Mouse (Mus musculus) cerebellum, postnatal 4 days (tissue): ENCODE data around the gene Glis1.

ENCODE experiments used
- DNase-seq, 2 experiments: peaks; one replicate each; pipeline ENCODE4 v3.0.0; 2022; ENCODE audit warnings: low spot score in 2 of 2, mixed read lengths in 1 of 2

Gene Glis1

DNA sequence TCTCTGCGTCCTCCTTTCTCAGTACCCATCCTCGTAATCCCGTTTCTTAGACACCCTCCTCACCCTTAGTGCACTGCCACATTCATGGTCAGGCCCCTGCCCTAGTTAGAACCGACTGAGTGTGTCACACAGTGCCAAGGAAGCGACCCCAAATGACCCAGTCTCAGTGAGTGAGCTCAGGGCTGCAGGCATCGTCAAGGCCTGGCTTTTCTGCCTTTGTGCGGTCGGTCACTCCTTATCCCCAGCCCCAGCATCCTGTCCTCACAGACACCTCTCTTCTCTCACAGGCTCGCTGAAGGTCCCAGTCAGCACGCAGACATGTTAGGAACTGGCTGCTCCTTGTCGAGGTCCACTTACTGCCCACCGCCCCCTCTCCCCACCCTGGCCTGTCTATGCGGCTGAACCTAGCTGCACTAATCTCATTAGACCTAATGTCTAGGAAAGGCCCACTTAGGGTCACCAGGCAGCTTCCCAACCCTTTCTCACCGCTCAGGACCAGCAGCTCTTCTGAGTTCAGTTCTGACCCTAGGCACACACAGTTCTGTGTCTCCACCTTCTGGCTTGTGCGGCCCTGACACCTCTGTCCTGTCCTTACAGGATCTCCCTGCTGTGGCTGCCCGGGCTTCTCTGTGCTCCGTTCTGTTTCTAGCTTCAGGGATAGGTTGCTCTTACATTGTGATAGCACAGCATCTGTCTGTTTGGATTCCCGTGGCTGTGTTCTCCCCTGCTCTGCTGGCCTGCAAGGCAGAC is 18.1 kb downstream of the Glis1 start:
- DNase-seq = no peak

GRCm38 (mm10) chr4:107453141-107453984 is 19.0 kb downstream of the Glis1 start:
- DNase-seq = peak; percentile 96 to 97

DNA sequence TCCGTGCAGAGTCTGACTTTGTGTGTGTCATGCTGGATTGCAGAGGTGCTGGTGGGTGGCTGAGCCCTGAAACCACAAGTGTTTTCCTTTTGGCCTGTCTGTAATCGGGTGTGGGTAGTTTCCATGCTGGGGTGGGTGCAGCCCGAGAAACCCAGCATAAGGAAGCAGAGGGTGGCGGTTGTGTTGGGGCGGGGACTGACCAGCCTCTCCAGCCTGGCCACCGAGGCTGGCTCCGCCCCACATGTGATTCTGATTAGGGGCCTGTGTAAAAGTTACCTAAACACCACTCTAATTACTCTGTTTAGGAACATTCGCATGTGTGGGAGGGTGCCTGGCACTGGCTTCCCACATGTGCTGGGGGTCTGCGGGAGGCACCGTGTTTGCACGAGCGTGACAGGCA is 23.2 kb downstream of the Glis1 start:
- no peak for DNase-seq

GRCm38 (mm10) chr4:107458907-107459306 is 24.5 kb downstream of the Glis1 start:
- no peak for DNase-seq

- DNase-seq = no peak
Measured at GRCm38 (mm10) chr4:107459461-107459860, 25.1 kb downstream of the Glis1 start.

- no peak for DNase-seq
Measured at GRCm38 (mm10) chr4:107460468-107460867, 26.1 kb downstream of the Glis1 start.

DNA sequence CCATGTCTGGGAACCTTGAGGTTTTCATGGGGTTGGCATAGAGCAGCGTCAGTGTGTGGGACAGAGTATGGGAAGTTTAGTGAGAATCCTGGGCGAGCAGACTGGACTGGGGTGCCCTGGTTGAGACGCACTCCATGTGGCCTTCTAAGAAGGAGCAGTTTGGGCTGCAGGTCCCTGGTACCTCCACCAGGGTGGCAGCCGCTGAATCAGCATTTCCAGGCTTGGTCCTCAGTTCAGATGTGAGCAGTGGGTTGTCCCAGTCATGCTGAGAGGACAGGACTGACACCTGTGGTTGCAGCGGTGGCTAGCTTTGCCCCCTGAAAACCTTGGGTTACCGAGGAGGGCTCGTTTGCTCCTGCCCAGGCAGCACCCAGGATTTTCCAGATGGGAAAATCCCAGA is 33.4 kb downstream of the Glis1 start:
- no peak for DNase-seq

DNA sequence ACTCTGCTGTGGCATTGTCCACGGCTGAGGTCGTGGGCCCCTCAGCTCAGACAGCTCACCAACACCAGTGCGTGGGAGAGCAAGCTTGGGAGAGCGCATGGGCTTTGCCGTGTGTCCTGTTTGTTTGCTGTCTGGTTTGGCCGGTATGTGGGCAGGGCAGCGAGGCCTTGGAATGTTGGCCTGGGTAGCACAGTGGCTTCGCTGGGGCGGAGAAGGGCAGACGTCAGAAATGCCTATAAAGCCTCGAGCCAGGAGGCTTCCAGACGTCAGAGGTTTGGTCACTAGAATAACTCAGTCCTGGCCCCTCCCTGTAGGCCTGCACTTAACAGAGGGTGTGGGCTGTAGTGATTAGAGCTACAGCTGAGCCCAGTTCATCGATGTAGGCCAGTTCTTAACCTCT is 33.9 kb downstream of the Glis1 start:
- no peak for DNase-seq

- no peak for DNase-seq
Measured at GRCm38 (mm10) chr4:107468768-107469167, 34.4 kb downstream of the Glis1 start.

DNA sequence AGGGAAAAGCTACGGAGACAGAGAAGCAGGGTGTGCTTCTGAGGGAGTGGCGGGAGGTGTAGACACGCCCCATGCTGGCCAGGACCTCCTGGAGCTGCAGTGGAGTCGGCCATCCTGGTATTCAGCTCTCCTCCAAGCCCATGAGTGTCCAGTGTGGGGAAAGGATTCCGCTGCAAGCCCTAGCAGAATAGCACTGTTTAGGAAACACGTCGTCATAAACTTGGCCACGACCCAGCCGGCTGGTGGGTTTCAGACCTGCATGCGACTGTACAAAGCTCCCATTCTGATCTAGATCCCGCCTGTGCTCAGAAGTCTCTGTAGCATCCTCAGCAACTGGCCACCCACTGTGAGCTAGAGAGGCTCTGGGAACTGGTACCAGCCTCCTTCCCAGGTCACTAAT is 41.9 kb downstream of the Glis1 start:
- no peak for DNase-seq

DNA sequence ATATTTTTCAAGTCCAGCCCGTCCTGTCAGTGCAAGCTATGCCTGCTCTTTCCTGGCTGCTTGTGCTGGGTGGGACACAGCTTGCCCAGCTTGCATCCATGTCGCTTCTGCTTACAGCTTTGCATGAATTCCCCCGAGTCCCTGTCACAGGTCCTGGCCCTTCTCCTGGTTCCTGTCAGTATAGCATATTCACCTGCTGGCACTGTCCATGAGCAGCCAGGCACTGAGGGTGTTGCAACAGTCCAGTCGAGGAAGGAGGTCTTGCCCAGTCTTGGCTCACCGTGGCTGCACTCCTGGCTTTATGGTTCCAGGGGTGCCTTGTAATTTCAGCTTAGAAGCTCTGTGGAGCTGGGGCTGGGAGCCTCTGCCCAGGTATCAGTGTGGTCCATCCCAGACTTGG is 44.6 kb downstream of the Glis1 start:
- DNase-seq = no peak

DNA sequence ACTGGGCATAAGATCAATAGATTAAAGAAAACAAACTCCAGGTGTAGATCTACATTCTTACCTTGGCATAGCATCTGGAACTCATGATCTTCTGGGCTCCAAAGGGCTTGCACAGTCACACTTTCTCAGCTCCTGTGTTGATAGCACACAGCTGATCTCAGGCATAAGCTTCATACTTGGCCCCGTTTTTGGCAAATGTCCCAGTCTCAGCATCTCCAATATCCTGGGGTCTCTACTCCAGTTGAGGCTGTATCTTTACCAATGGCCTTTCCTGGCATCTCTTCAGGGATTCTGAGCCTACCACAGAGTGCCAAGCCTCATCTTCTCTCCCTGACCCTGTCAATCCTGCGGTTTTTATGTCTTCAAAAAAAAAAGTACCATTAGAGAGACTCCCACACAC is 48.1 kb downstream of the Glis1 start:
- DNase-seq = peak in 1 of 2 experiments; percentile 26

DNA sequence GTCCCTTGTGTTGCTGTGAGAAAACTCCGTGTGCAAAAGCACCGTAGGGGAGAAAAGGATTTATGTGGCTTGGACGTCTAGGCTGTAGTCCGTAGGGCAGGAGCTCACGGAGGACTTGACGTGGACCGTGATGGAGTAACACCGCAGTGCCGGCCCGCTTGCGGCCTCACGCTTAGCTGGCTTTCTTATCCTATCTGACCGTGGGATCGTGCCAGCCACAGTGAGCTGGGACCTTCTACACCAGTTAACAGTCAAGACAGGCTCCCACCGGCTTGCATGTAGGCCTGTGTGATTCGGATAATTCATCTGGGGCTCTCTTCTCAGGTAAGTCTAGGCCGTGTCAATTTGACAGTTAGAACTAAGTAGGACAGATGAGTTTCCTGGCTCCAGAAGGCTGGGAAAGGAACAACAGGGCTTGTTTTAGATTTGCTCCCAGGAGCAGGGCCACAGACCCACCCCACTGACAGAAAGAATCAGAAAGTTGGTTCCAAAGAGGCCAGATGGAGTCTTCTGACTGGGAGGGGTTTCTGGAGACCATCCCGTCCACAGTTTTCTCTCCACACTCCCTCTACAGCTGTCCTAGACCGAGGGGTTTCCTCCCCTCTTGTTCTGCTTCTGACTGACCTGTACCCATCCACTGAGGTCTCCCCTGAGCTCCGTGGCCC is 49.3 kb downstream of the Glis1 start:
- DNase-seq = no peak

GRCm38 (mm10) chr4:107484221-107484575 is 49.8 kb downstream of the Glis1 start:
- peak in 1 of 2 experiments; percentile 30 for DNase-seq

- no peak for DNase-seq
Measured at GRCm38 (mm10) chr4:107485903-107486302, 51.5 kb downstream of the Glis1 start.

- no peak for DNase-seq
Measured at GRCm38 (mm10) chr4:107489121-107489840, 54.9 kb downstream of the Glis1 start.

DNA sequence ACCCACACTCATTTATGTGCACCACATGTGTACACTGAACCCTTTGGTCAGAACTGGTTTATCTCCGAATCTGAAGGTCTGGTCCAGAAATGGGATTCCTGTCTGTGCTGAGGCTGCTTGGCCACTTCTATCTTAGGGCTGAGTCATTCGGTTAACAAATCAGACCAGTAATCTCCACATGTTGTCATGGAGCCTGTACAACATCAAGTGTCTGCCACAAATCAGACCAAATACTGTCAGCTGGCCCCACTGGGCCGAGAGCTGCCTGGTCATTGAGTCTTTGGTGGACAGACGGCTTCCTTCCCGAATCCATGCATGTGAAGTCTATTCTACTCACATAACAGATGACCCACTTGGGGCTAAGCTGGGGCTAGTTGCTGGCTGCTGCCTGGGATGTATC is 58.6 kb downstream of the Glis1 start:
- no peak for DNase-seq

GRCm38 (mm10) chr4:107495751-107496430 is 61.5 kb downstream of the Glis1 start:
- DNase-seq = no peak

- no peak for DNase-seq
Measured at GRCm38 (mm10) chr4:107497430-107497935, 63.1 kb downstream of the Glis1 start.

GRCm38 (mm10) chr4:107502601-107503051 is 68.2 kb downstream of the Glis1 start:
- no peak for DNase-seq

GRCm38 (mm10) chr4:107514981-107515380 is 80.6 kb downstream of the Glis1 start:
- no peak for DNase-seq
